Mouse (Mus musculus) stomach, postnatal 0 days (tissue): Measurements from ENCODE around the gene Agpat2. TPM values are rescaled to one million over a fixed set of nuclear protein-coding genes. Genes with fewer than 3 reads are reported as not detected.
A peak's percentile ranks its signal among the peaks of the same experiment; 100 is the strongest.

Experiments used
- ATAC-seq: fragments of 200-750 bp; cut with Nextera tagmentation; 2 replicates; pipeline ENCODE4 v1.8.0; 2017; ENCODE audit not compliant: low FRiP score, low TSS enrichment
- DNase-seq: peaks from one replicate; pipeline ENCODE4 v3.0.0-alpha.2; 2016; ENCODE audit warnings: low spot score
- H3K27ac ChIP-seq: fragments of 300-500 bp; sonication (generic); replicated peaks from 2 replicates; pipeline ENCODE4 v1.5.1; 2014; ENCODE audit warnings: mild to moderate bottlenecking, control low read depth
- H3K27me3 ChIP-seq: fragments of 300-500 bp; sonication (generic); 2 replicates; pipeline ENCODE4 v1.6.1; 2014; ENCODE audit warnings: low read length; ENCODE audit not compliant: control insufficient read depth, insufficient read depth
- H3K36me3 ChIP-seq: fragments of 300-500 bp; sonication (generic); 2 replicates; pipeline ENCODE4 v1.6.1; 2014; ENCODE audit warnings: low read length, mixed read lengths; ENCODE audit not compliant: control insufficient read depth, insufficient read depth
- H3K4me1 ChIP-seq: fragments of 300-500 bp; sonication (generic); replicated peaks from 2 replicates; pipeline ENCODE4 v1.6.1; 2014; ENCODE audit warnings: antibody characterized with exemption; ENCODE audit not compliant: control insufficient read depth, insufficient read depth
- H3K4me2 ChIP-seq: fragments of 300-500 bp; sonication (generic); replicated peaks from 2 replicates; pipeline ENCODE4 v1.6.1; 2014; ENCODE audit warnings: low read depth, mild to moderate bottlenecking, control low read depth, moderate library complexity
- H3K4me3 ChIP-seq: fragments of 300-500 bp; sonication (generic); 2 replicates; pipeline ENCODE4 v1.5.1; 2014; ENCODE audit warnings: low read depth, low read length, control low read depth
- H3K9ac ChIP-seq: fragments of 300-500 bp; sonication (generic); 2 replicates; pipeline ENCODE4 v1.6.1; 2014; ENCODE audit warnings: mild to moderate bottlenecking, low read length, control low read depth, mixed read lengths
- H3K9me3 ChIP-seq: fragments of 300-500 bp; sonication (generic); 2 replicates; pipeline ENCODE4 v1.6.1; 2016; ENCODE audit warnings: low read length; ENCODE audit not compliant: control insufficient read depth
- CTCF ChIP-seq: IDR thresholded peaks from 2 replicates; pipeline ENCODE4 v1.5.1; 2016; ENCODE audit warnings: antibody characterized with exemption, low read depth, mild to moderate bottlenecking, moderate library complexity
- EP300 ChIP-seq: optimal IDR thresholded peaks from 2 replicates; pipeline ENCODE3; 2016; ENCODE audit warnings: antibody characterized with exemption
- WGBS: fragments of 180-500 bp; shearing (Covaris S2); extraction: QIAGEN DNeasy Blood & Tissue Kit; methylation state at CpG from one replicate; pipeline ENCODE4 v1.1.7; 2014; 5-methylcytosine and 5-hydroxymethylcytosine counted together
- polyA plus RNA-seq: library from polyadenylated mRNA; unstranded; fragments of >200 nt; fragmentation: Nextera tagmentation; extraction: Ambion mirVana; gene quantifications from 2 replicates; pipeline ENCODE4 v1.2.1, GENCODE M21; 2015

The Agpat2 gene
- polyA plus RNA-seq, 1 experiment from 2014 or later, result 109 TPM

GRCm38 (mm10) chr2:26608781-26609180 is 4.6 kb upstream of the Agpat2 start:
- no peaks in the 10 kb centered on the region for H3K36me3 ChIP-seq
- no peak overlapping the region for H3K4me2 ChIP-seq
- H3K27ac ChIP-seq, result 0 out of 2 replicates have a peak overlapping the region, but pooled peaks have one; percentile 18
- no peaks in the 10 kb centered on the region for H3K27me3 ChIP-seq
- DNase-seq (no peak), ATAC-seq (no peak)
- H3K4me3 ChIP-seq, result no peak overlapping the region
- TF ChIP-seq EP300 (no peak), CTCF (no peak)
- H3K9ac ChIP-seq, result no peak overlapping the region
- no peaks in the 10 kb centered on the region for H3K9me3 ChIP-seq
- peaks cover 4% of the 10 kb centered on the region; the same call in 1 of the 2 replicates for H3K4me1 ChIP-seq

GRCm38 (mm10) chr2:26607056-26607910 is 3.1 kb upstream of the Agpat2 start:
- Histone ChIP-seq H3K9ac (no peak overlapping the region; the same call in 1 of the 2 replicates), H3K4me1 (peaks cover 4% of the 10 kb centered on the region; the same call in 1 of the 2 replicates), H3K4me2 (no peak overlapping the region), H3K36me3 (no peaks in the 10 kb centered on the region), H3K27ac (peak overlapping the region; percentile 85), H3K4me3 (no peak overlapping the region), H3K27me3 (no peaks in the 10 kb centered on the region), H3K9me3 (no peaks in the 10 kb centered on the region)
- DNase-seq, result peak; percentile 83
- TF ChIP-seq EP300 (no peak), CTCF (no peak)
- ATAC-seq, result peak; percentile 53
- WGBS, result 23% methylated on average over 6 of the region's 6 CpGs

DNA sequence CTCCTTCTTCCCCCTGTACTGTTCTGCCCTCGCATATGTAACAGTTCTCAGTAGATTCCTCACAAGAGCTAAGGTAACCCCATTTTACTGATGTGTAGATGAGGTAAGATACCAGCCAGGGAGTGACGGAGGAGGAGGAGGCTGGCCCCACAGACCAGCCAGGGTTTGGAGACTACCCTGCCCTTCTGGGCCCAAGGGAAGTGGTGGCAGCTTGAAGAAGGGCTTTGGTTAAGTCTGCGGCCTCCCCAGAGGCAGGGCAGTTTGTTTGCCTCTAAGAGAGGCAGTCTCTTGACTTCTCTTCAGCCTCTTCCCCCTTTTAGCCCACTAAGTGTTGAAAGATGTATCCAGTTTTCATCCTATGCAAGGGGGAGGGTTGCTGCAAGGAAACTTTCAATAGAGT is 2.4 kb upstream of the Agpat2 start:
- WGBS, result 76% methylated on average over 3 of the region's 3 CpGs
- Histone ChIP-seq H3K27me3 (no peaks in the 10 kb centered on the region), H3K27ac (peak overlapping the region; percentile 85), H3K4me1 (peaks cover 4% of the 10 kb centered on the region; the same call in 1 of the 2 replicates), H3K4me3 (no peak overlapping the region), H3K9ac (no peak overlapping the region), H3K4me2 (no peak overlapping the region), H3K9me3 (no peaks in the 10 kb centered on the region), H3K36me3 (no peaks in the 10 kb centered on the region)
- DNase-seq, result no peak
- no peak for ATAC-seq
- TF ChIP-seq EP300 (no peak), CTCF (no peak)

GRCm38 (mm10) chr2:26605331-26605730 is 1.1 kb upstream of the Agpat2 start:
- no peak overlapping the region for H3K9ac ChIP-seq
- H3K4me1 ChIP-seq, result peaks cover 4% of the 10 kb centered on the region; the same call in 1 of the 2 replicates
- no peak for ATAC-seq
- H3K27ac ChIP-seq, result no peak overlapping the region
- H3K4me2 ChIP-seq, result no peak overlapping the region
- DNase-seq, result no peak
- no peak overlapping the region for H3K4me3 ChIP-seq
- H3K27me3 ChIP-seq, result no peaks in the 10 kb centered on the region
- H3K36me3 ChIP-seq, result no peaks in the 10 kb centered on the region
- 87% methylated on average over 8 of the region's 8 CpGs for WGBS
- TF ChIP-seq EP300 (no peak), CTCF (peak; percentile 35; the same call in 1 of the 2 replicates)
- H3K9me3 ChIP-seq, result no peaks in the 10 kb centered on the region

GRCm38 (mm10) chr2:26603159-26603558 is 1.1 kb downstream of the Agpat2 start:
- Histone ChIP-seq H3K27ac (peak overlapping the region; percentile 95), H3K36me3 (no peaks in the 10 kb centered on the region), H3K4me1 (0 out of 2 replicates have a peak, but pooled peaks cover 4% of the 10 kb centered on the region), H3K27me3 (no peaks in the 10 kb centered on the region), H3K9me3 (no peaks in the 10 kb centered on the region), H3K4me3 (peak overlapping the region; percentile 73), H3K9ac (peak overlapping the region; percentile 84), H3K4me2 (peak overlapping the region; percentile 77)
- DNase-seq (no peak), ATAC-seq (no peak)
- TF ChIP-seq EP300 (no peak), CTCF (no peak)
- WGBS, result 6% methylated on average over 6 of the region's 6 CpGs

GRCm38 (mm10) chr2:26602631-26603030 is 1.6 kb downstream of the Agpat2 start:
- Histone ChIP-seq H3K27ac (no peak overlapping the region), H3K9ac (peak overlapping the region; percentile 84; the same call in 1 of the 2 replicates), H3K4me1 (0 out of 2 replicates have a peak, but pooled peaks cover 4% of the 10 kb centered on the region), H3K27me3 (no peaks in the 10 kb centered on the region), H3K9me3 (no peaks in the 10 kb centered on the region), H3K4me3 (peak overlapping the region; percentile 73), H3K36me3 (no peaks in the 10 kb centered on the region), H3K4me2 (peak overlapping the region; percentile 77)
- WGBS, result 67% methylated on average over 5 of the region's 5 CpGs
- no peak for DNase-seq
- no peak for ATAC-seq
- TF ChIP-seq EP300, result no peak
- no peak for TF ChIP-seq CTCF
